Mouse (Mus musculus) liver, embryonic 13.5 days (tissue): ENCODE measurements around the gene 4931406P16Rik. TPM values are rescaled to one million over a fixed set of nuclear protein-coding genes. Genes with fewer than 3 reads are reported as not detected.
A peak's percentile ranks its signal among the peaks of the same experiment; 100 is the strongest.
"Not testable (repeated sequence)": the region's sequence is repeated elsewhere in the genome, so short reads cannot be mapped to it uniquely, and the experiment has no call there.

Source experiments
- ATAC-seq: fragments of 200-750 bp; cut with Nextera tagmentation; 2 replicates; pipeline ENCODE4 v1.8.0; 2017; ENCODE audit warnings: low read depth, mild to moderate bottlenecking, moderate number of reproducible peaks, moderate library complexity
- DNase-seq: peaks from one replicate; pipeline ENCODE4 v3.0.0; 2022
- H3K27ac ChIP-seq: fragments of 300-500 bp; sonication (generic); 2 replicates; pipeline ENCODE4 v1.5.1; 2015; ENCODE audit warnings: moderate library complexity, mild to moderate bottlenecking, inconsistent platforms
- H3K27me3 ChIP-seq: fragments of 300-500 bp; sonication (generic); 2 replicates; pipeline ENCODE4 v1.6.1; 2015; ENCODE audit warnings: mild to moderate bottlenecking, inconsistent platforms
- H3K36me3 ChIP-seq: fragments of 300-500 bp; sonication (generic); 2 replicates; pipeline ENCODE4 v1.6.1; 2015; ENCODE audit warnings: mild to moderate bottlenecking, inconsistent platforms
- H3K4me1 ChIP-seq: fragments of 300-500 bp; sonication (generic); replicated peaks from 2 replicates; pipeline ENCODE4 v1.6.1; 2015; ENCODE audit warnings: inconsistent platforms
- H3K4me2 ChIP-seq: fragments of 300-500 bp; sonication (generic); 2 replicates; pipeline ENCODE4 v1.6.1; 2015; ENCODE audit warnings: inconsistent platforms, mild to moderate bottlenecking, moderate library complexity
- H3K4me3 ChIP-seq: fragments of 300-500 bp; sonication (generic); replicated peaks from 2 replicates; pipeline ENCODE4 v1.5.1; 2015; ENCODE audit warnings: mild to moderate bottlenecking, inconsistent platforms
- H3K9ac ChIP-seq: fragments of 300-500 bp; sonication (generic); 2 replicates; pipeline ENCODE4 v1.6.1; 2015; ENCODE audit warnings: mild to moderate bottlenecking, inconsistent platforms
- H3K9me3 ChIP-seq: fragments of 300-500 bp; sonication (generic); replicated peaks from 2 replicates; pipeline ENCODE4 v1.6.1; 2016; ENCODE audit warnings: inconsistent platforms
- whole genome bisulfite sequencing: fragments of 180-500 bp; shearing (Covaris S2); methylation state at CpG from one replicate; pipeline ENCODE4 v1.1.7; 2015; ENCODE audit not compliant: insufficient replicate concordance; 5-methylcytosine and 5-hydroxymethylcytosine counted together
- polyA plus RNA-seq: library from polyadenylated mRNA; unstranded; fragments of >200 nt; fragmentation: Nextera tagmentation; extraction: Ambion mirVana; gene quantifications from 2 replicates; pipeline ENCODE4 v1.2.1, GENCODE M21; 2015

Gene 4931406P16Rik
- polyA plus RNA-seq, 1 experiment from 2014 or later = 11.0 TPM

DNA sequence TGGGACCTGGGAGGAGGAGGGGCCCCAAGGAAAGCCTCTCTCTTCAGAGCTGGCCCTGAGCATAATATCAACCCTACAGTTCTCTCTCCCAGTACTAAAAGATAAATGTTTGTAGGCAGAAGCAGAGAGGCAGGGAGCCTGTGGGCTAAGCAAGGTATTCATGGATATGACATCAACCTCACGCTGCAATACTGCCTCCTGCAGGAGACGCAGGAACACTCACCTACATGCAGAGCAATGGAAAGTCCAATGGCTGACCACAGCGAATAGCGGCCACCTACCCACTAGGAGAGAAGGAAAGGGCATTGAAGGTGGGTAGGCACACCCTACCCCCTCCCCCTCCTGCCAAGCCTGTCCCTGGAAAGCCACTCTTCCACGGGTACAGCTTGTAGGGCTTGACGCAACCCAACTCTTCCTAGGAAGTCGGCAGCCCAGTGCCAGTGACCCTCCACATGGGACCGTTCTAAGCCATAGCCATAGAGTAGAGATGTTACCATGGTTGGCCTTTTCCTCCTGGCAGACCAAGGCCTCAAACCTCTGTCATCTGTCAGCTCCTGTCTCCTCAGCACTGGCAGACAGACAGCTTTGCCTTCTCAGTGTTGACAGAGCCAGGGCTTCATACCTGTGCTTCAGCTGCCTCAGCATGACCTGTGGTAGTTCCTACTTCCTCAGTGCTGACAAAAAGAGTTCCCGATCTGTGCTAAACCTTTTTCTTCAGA, 105.2 kb downstream of the 4931406P16Rik start:
- Histone ChIP-seq H3K9me3 (no peaks in the 10 kb centered on the region), H3K4me1 (no peaks in the 10 kb centered on the region), H3K27ac (no peak overlapping the region), H3K27me3 (no peaks in the 10 kb centered on the region), H3K4me3 (no peak overlapping the region), H3K4me2 (no peak overlapping the region), H3K9ac (no peak overlapping the region), H3K36me3 (peaks cover 100% of the 10 kb centered on the region)
- WGBS = 83% methylated on average over 9 of the region's 9 CpGs
- no peak for ATAC-seq
- no peak for DNase-seq

DNA sequence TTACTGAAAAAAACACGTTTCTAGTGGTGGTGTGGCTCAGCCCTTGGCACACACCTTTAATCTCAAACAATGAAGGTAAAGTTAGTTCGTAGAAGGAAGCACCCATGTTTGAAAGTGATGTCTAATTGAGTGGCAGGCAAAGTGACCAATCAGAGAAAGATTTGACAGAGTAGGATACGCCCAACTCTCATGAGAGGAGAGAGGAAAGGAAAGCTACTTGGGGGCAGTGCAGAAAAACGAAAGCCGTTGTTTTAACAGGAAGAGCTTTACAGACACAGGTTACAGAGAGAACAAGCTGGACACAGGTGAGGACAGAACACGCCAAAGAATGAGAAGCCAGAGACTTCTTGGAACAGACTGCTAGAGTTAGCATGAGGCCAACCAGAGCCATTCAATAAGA, 107.0 kb downstream of the 4931406P16Rik start:
- no peak for DNase-seq
- Histone ChIP-seq H3K36me3 (peaks cover 100% of the 10 kb centered on the region), H3K4me3 (no peak overlapping the region), H3K9ac (no peak overlapping the region), H3K4me2 (no peak overlapping the region), H3K4me1 (no peaks in the 10 kb centered on the region), H3K27ac (no peak overlapping the region), H3K27me3 (no peaks in the 10 kb centered on the region), H3K9me3 (no peaks in the 10 kb centered on the region)
- no peak for ATAC-seq
- WGBS = 76% methylated on average over 6 of the region's 6 CpGs

DNA sequence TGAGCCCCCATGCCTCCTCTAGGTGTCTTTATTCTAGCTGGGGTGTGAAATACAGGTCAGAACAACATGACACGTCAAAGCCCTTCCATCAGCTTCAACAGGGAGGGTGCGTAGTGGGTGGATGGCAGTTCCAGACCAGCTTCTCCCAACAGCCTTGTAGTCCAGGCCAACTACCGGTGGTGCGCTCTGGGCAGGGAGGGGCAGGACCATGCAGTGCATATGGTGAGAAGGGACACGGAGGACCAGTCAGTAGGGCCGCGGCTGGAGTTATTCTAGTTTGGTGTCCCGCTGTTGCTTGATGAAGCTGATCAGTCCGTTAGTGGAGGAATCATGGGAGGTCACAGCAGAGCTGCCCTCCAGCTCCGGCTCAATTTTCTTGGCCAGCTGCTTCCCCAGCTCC, 111.2 kb downstream of the 4931406P16Rik start:
- WGBS = 88% methylated on average over 10 of the region's 10 CpGs
- ATAC-seq, H3K4me3 ChIP-seq, DNase-seq, H3K27ac ChIP-seq, H3K9ac ChIP-seq, H3K9me3 ChIP-seq, H3K4me1 ChIP-seq, H3K27me3 ChIP-seq, H3K4me2 ChIP-seq: not testable (repeated sequence)
- peaks cover 69% of the 10 kb centered on the region for H3K36me3 ChIP-seq

DNA sequence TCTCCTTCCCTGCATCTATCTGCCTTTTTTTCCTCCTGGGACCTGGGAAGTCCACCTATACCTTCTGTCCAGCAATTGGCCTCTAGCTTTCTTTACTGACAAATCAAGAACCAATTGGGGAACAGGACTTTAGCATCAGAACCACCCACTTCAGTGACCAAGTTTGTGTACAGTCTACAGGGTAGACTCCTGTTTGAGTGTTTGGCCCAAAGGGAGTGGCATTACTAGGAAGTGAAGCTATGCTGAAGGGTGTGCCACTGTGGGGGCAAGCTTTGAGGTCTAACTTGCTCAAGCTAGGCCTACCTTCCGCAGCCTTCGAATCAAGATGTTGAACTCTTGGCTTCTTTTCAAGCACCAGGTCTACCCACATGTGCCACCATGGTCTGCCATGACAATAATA, 112.5 kb downstream of the 4931406P16Rik start:
- H3K4me1 ChIP-seq = peaks cover 11% of the 10 kb centered on the region
- DNase-seq (no peak), ATAC-seq (no peak)
- WGBS = 84% methylated on average over 2 of the region's 2 CpGs
- H3K27me3 ChIP-seq = no peaks in the 10 kb centered on the region
- peaks cover 56% of the 10 kb centered on the region for H3K36me3 ChIP-seq
- H3K9me3 ChIP-seq = no peaks in the 10 kb centered on the region
- H3K4me2 ChIP-seq = no peak overlapping the region
- no peak overlapping the region for H3K27ac ChIP-seq
- no peak overlapping the region for H3K9ac ChIP-seq
- no peak overlapping the region for H3K4me3 ChIP-seq

DNA sequence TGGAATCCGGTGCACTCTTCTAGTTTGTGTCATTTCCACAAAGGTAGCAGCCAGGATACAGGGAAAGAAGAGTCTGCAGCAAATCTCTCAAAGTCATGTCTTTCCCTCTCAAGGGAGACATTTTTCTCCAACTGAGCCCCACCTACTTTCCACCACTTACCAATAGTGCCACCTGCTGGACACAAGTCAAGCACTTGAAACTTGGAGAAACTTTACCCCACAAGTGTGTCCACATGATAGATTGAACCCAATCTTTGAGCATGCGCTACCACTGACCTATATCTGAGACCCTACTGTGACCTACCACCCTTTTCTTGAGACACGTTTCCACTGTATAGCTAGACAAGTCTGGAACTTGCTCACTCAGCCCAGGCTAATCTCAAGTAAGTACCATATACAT, 115.0 kb downstream of the 4931406P16Rik start:
- no peak for ATAC-seq
- no peak overlapping the region for H3K4me2 ChIP-seq
- no peaks in the 10 kb centered on the region for H3K9me3 ChIP-seq
- H3K9ac ChIP-seq = no peak overlapping the region
- H3K27ac ChIP-seq = no peak overlapping the region
- 36% methylated on average over 3 of the region's 3 CpGs for WGBS
- no peaks in the 10 kb centered on the region for H3K27me3 ChIP-seq
- H3K36me3 ChIP-seq = peaks cover 39% of the 10 kb centered on the region
- peak; percentile 50 for DNase-seq
- no peak overlapping the region for H3K4me3 ChIP-seq
- H3K4me1 ChIP-seq = peaks cover 20% of the 10 kb centered on the region

DNA sequence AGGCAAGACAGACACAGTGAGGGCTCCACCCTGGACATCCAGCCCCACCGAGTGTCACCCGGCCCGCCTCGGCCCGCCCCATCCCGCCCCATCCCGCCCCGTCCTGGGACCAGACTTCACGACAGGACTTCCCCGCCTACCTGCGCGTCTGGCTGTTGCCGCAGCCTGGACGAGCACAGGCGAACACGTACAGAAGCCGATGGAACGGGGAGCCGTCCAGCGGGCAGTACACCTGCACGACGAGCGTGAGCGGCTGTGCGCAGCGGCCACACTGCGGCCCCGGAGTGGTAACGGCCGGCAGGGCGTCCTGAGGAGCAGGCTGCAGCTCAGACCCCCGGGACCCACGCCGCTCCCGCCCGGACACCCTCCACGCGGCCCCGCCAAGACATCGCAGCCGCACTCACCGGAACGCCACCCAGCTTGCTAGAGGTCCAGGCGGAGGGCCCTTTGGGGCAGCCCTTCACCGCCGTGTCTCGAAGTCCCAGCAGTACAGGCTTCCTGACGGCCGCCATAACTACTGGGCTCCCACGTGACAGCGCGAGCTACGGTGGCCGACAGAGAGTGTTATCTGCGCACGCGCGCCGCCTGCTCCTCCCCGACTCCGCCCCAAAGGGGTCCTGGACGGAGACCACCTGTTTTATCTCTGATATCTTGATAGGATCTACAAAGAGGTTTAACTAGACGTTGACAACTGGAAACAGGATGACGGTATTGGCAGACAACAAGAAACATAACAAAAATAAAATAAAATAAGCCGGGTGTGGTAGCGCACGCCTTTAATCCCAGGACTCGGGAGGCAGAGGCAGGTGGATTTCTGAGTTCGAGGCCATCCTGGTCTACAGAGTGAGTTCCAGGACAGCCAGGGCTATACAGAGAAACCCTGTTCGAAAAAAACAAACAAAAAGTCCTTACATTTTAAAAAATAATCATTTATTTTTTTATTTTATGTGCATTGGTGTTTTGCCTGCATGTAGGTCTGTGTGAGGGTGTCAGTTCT, 116.9 kb downstream of the 4931406P16Rik start, which contains the start of gene Pdcd2l:
Gene Pdcd2l, minus strand, starts transcription at position 530 of the 997 bp plus-strand sequence.
- peak within 1 kb of the TSS; percentile 80 for H3K4me2 ChIP-seq
- H3K4me1 ChIP-seq = peaks cover 20% of the 10 kb centered on the region
- H3K9ac ChIP-seq = peak within 1 kb of the TSS; percentile 92
- ATAC-seq = peak; percentile 95
- H3K9me3 ChIP-seq = no peaks in the 10 kb centered on the region
- peak within 1 kb of the TSS; percentile 84 for H3K27ac ChIP-seq
- no peaks in the 10 kb centered on the region for H3K27me3 ChIP-seq
- H3K36me3 ChIP-seq = peaks cover 37% of the 10 kb centered on the region
- 2% methylated on average over 70 of the region's 70 CpGs for WGBS
- peak; percentile 88 for DNase-seq
- H3K4me3 ChIP-seq = peak within 1 kb of the TSS; percentile 99

DNA sequence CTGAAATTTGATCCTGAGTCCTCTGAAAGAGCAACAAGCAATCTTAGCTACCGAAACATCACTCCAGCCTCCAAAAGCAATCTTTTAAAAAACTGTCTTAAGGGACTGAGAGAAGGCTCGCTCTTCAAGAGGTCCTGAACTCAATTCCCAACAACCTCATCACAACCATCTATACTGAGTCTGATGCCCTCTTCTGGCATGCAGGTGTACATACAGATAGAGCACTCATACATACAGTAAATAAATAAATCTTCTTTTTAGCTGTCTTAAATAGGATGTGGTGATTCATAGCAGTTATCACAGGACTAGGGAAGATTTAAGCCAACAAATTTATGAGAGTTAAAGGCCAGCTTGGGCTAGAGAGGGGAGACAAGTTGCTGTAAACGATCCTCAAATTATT, 117.7 kb downstream of the 4931406P16Rik start:
- H3K36me3 ChIP-seq = peaks cover 29% of the 10 kb centered on the region
- no peak for DNase-seq

DNA sequence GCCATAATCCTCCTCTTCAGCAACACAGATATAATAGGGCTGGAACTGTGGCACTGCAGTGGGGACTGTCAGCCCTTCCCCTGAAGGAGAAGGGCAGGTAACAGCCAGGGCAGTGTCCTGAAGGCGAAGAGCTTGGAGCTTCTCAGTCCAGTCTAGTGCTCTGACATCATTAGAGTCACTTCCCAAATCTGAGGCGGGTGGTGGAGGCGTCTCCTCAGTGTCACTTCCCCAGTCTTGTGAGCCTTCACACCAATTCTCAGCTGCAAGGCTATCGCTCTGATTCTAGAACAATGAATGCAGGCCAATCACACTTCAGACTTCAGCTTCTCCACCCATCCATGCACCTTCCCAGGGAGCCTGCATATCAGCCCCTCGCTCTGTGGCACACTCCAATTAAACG, 120.5 kb downstream of the 4931406P16Rik start:
- H3K4me3 ChIP-seq = no peak overlapping the region
- no peaks in the 10 kb centered on the region for H3K27me3 ChIP-seq
- ATAC-seq (no peak), DNase-seq (no peak)
- no peak overlapping the region for H3K27ac ChIP-seq
- peaks cover 17% of the 10 kb centered on the region for H3K4me1 ChIP-seq
- H3K9me3 ChIP-seq = no peaks in the 10 kb centered on the region
- no peak overlapping the region for H3K9ac ChIP-seq
- peaks cover 46% of the 10 kb centered on the region for H3K36me3 ChIP-seq
- WGBS = 77% methylated on average over 6 of the region's 6 CpGs
- no peak overlapping the region for H3K4me2 ChIP-seq

More for the DNA sequence above, 117.7 kb downstream of the 4931406P16Rik start:
- 42% methylated on average over 3 of the region's 3 CpGs for WGBS
- peak overlapping the region; percentile 92 for H3K9ac ChIP-seq
- H3K4me2 ChIP-seq = peak overlapping the region; percentile 80
- ATAC-seq = peak; percentile 40; the same call in 1 of the 2 replicates
- H3K9me3 ChIP-seq = no peaks in the 10 kb centered on the region
- peak overlapping the region; percentile 84 for H3K27ac ChIP-seq
- H3K27me3 ChIP-seq = no peaks in the 10 kb centered on the region
- H3K4me3 ChIP-seq = peak overlapping the region; percentile 99
- peaks cover 20% of the 10 kb centered on the region for H3K4me1 ChIP-seq

DNA sequence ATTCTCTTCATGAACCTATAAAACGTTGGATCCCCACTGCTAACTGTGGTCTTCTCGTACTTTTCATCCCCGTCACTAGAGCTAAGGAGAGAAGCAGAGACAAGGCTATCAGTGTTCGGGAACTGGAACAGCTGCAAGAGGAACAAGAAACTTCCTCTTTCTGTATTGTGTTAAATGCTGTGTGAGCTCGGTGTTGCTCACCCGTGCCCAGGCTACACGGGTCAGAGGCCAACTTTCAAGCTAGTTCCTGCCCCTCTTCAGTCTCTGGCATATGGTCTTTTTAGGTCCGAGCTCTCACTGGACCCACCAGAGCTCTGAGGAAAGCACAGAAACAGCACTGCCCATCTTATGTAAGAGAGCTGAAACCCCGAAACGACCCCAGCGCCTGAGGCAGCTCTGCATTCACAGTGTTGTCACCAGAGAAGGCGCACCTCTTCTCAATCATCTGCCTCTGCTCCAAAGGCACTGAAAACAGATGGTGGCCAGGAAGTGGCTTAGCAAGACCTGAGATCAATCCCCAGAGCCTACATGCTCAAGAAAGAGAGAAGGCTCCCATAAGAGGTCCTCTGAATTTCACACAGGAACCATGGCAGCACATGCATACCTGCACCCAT, 123.9 kb downstream of the 4931406P16Rik start:
- Histone ChIP-seq H3K4me2 (no peak overlapping the region), H3K36me3 (peaks cover 71% of the 10 kb centered on the region), H3K9ac (no peak overlapping the region), H3K27me3 (no peaks in the 10 kb centered on the region), H3K9me3 (no peaks in the 10 kb centered on the region), H3K27ac (no peak overlapping the region), H3K4me1 (no peaks in the 10 kb centered on the region), H3K4me3 (no peak overlapping the region)
- WGBS = 43% methylated on average over 12 of the region's 12 CpGs
- ATAC-seq (no peak), DNase-seq (no peak)
